Mouse (Mus musculus): ENCODE measurements around the gene Pbsn. TPM values are rescaled to one million over a fixed set of nuclear protein-coding genes. Genes with fewer than 3 reads are reported as not detected.
A peak's percentile ranks its signal among the peaks of the same experiment; 100 is the strongest.

The Pbsn gene
- total RNA-seq, 2 experiments from 2014 or later: not detected

DNA sequence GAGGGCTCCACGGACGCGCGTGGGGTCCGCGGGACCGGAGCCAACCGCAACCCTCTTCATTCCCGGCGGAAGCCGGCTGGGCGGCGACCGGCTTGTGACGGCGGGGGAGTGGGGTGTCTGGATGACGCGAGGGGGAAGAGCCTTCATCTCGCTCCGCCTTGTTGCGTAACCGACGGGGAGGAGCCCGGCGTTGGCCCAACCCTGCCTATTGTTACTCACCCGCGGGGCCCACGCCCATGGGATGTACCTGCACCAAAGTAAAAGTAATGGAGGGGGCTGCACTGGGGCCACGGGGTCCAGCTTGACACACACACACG, 57.6 kb downstream of the Pbsn start:
- peak overlapping the region; percentile 62 for H3K4me3 ChIP-seq
- peak; percentile 83 to 84 for DNase-seq (ENCODE audit: extremely low spot score in 1 of 2, low spot score in 2 of 2)
- no peak for TF ChIP-seq CTCF (IDR thresholded peaks at IDR 0.05)
- H3K27ac ChIP-seq: peak overlapping the region; percentile 85
- intact Hi-C loops (cut with DNase I): no loop called here

DNA sequence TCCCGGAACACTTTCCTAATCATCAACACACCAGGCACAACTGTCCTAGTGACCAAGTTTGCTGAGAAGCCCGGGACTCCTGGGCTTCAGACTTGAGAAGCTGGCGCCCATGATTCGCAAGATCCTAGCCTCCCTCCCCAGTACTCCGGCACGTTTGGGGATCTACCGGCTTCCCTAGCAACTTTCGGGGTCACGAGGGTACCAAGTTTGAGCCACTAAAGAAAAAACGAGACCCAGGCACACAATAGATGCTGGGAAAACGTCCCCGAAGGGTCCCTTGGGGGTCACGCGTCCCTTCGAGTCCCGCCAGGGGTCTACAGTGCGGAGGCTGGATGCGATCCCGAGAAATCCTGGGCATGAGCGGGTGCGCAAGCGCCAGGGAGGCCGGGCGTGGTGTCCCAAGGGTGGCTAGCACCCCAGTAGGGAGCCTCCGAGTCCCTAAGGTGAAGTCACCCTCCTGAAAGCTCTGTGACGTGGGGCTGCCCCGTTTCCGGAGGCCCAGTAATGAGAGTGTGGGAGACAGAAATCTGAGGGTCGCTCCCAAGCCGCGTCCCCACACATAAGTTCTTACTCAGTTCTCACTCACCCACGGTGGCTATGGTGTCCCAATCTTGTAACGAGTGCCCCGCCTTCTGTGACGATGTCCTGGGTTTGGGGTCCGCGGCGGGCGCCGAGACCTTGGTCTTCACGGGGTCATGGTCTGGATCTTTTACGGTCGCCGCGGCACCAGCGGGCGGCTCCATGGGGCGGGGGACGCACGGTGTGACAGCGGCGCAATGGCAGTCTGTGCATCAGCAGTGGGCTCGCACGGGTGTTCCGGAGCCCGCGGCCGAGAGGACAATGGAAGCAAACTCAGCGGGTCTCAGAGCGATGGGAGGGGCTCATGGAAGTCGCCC, 58.2 kb downstream of the Pbsn start:
- DNase-seq (ENCODE audit: extremely low spot score in 1 of 2, low spot score in 2 of 2): peak in 1 of 2 experiments; percentile 25
- Histone ChIP-seq H3K4me3 (peak overlapping the region; percentile 62), H3K27ac (peak overlapping the region; percentile 85)
- no peak for TF ChIP-seq CTCF (IDR thresholded peaks at IDR 0.05)
- intact Hi-C loops (cut with DNase I): no loop called here

DNA sequence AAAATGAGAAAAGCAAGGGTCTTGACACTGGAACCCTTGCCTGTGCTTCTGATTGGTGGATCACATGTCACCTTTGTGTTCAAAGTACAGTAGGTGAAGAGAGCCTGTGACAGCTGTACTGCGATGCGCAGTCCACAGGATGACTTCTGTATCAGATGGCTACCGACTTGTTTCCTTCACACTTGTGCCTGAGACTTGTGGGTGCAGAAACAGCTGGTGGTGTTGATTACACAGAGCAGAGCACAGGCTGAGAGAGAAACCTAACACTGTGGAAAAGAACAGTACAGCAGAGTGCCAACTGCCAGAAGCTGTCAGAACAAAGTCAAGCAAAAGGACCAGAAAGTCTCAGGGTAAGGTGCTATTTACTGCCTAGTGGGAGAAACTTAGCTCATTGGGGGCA, 64.7 kb downstream of the Pbsn start:
- intact Hi-C loops (cut with DNase I): no loop called here
- no peak for TF ChIP-seq CTCF (IDR thresholded peaks at IDR 0.05)
- DNase-seq (ENCODE audit: extremely low spot score in 1 of 2, low spot score in 2 of 2): no peak

More for the DNA sequence above, 64.7 kb downstream of the Pbsn start:
- no peak overlapping the region for H3K4me3 ChIP-seq
- H3K27ac ChIP-seq: no peak overlapping the region

Other genes starting within 250 kb of the Pbsn start
- gene Prkx, start 57.3 kb downstream of the Pbsn start, total RNA-seq (2021): 10 to 100 TPM; 10.5 to 11.7 TPM
- gene Gm14744, start 11.1 kb upstream of the Pbsn start, total RNA-seq (2021): not detected
- not detected for gene 5430402E10Rik, start 71.4 kb upstream of the Pbsn start, total RNA-seq (2021)
- not detected for gene Obp1a, start 237.8 kb upstream of the Pbsn start, total RNA-seq (2021)